Mouse (Mus musculus): Measurements from ENCODE around the gene Lrrc1.

GRCm38 (mm10) chr9:77586806-77587591, 42.3 kb upstream of the Lrrc1 start:
- TF ChIP-seq POLR2A (IDR thresholded peaks at IDR 0.05; ENCODE audit: control insufficient read depth in 1 of 2, insufficient read depth in 1 of 2, low read depth in 1 of 2, low read length in 2 of 2, poor library complexity in 1 of 2), result no peak
- no peak for TF ChIP-seq ELF1 (IDR thresholded peaks at IDR 0.05; ENCODE audit: low read depth, low read length)
- no peak for TF ChIP-seq E2F4 (IDR thresholded peaks at IDR 0.05; ENCODE audit: borderline replicate concordance, low read depth, low read length)
- no peak for TF ChIP-seq MXI1 (IDR thresholded peaks at IDR 0.05; ENCODE audit: low read depth, low read length)
- TF ChIP-seq UBTF (IDR thresholded peaks at IDR 0.05; ENCODE audit: borderline replicate concordance, insufficient read depth, low read depth, low read length), result no peak
- TF ChIP-seq JUND (IDR thresholded peaks at IDR 0.05; ENCODE audit: low read depth, low read length), result no peak
- TF ChIP-seq EP300 (IDR thresholded peaks at IDR 0.05; ENCODE audit: low read depth in 1 of 2, low read length in 2 of 2), result no peak
- no peak for TF ChIP-seq NELFE (IDR thresholded peaks at IDR 0.05; ENCODE audit: low read depth, low read length)
- no peak for TF ChIP-seq POLR2AphosphoS2 (IDR thresholded peaks at IDR 0.05; ENCODE audit: low read length)

Measured in MEL (cell line).